Mouse (Mus musculus) CH12.LX (cell line): ENCODE results near the gene Ebf4.

ENCODE experiments used
- CTCF ChIP-seq, 2 experiments: IDR thresholded peaks in 1 of 2; conservative IDR thresholded peaks in 1 of 2; 2 replicates each; pipeline ENCODE4 v1.5.1; 2011 to 2012; ENCODE audit warnings: low read depth in 2 of 2, low read length in 2 of 2, improper control_type of control experiment in 1 of 2, inconsistent platforms in 1 of 2, mild to moderate bottlenecking in 1 of 2, moderate library complexity in 1 of 2
- ETS1 ChIP-seq: conservative IDR thresholded peaks from 2 replicates; pipeline ENCODE4 v1.6.1; 2012; ENCODE audit warnings: low read depth, mild to moderate bottlenecking, inconsistent platforms, low read length, improper control_type of control experiment, moderate library complexity
- GABPA ChIP-seq: IDR thresholded peaks from 2 replicates; pipeline ENCODE4 v1.6.1; 2012; ENCODE audit warnings: low read depth, low read length, improper control_type of control experiment, inconsistent platforms; ENCODE audit not compliant: insufficient replicate concordance
- MAFK ChIP-seq: IDR thresholded peaks from 2 replicates; pipeline ENCODE4 v1.6.1; 2011; ENCODE audit warnings: low read length, improper control_type of control experiment; ENCODE audit not compliant: insufficient replicate concordance
- PAX5 ChIP-seq: IDR thresholded peaks from 2 replicates; pipeline ENCODE4 v1.6.1; 2012; ENCODE audit warnings: low read length, inconsistent platforms, mixed read lengths

- TF ChIP-seq ETS1 (no peak), PAX5 (no peak), CTCF (conservative IDR thresholded peaks at IDR 0.05 in 1 of 2, IDR thresholded peaks at IDR 0.05 in 1 of 2; ENCODE audit: low read depth in 2 of 2, low read length in 2 of 2) (no peak), MAFK (no peak), GABPA (no peak)
Observed at GRCm38 (mm10) chr2:130353411-130353810, 58.4 kb downstream of the Ebf4 start.
